Mouse (Mus musculus) G1E (cell line): ENCODE measurements around the gene Tmtc1. TPM values are rescaled to one million over a fixed set of nuclear protein-coding genes. Genes with fewer than 3 reads are reported as not detected.

Source experiments
- ATAC-seq: 2 replicates; pipeline ENCODE4 v1.8.0; 2016; ENCODE audit warnings: mild to moderate bottlenecking; ENCODE audit not compliant: insufficient number of reproducible peaks, poor library complexity, low FRiP score, severe bottlenecking; ENCODE audit errors: extremely low read depth
- DNase-seq: peaks from one replicate; pipeline ENCODE4 v3.0.0; 2012; ENCODE audit warnings: low spot score
- H3K27me3 ChIP-seq: 2 replicates; pipeline ENCODE4 v1.6.1; 2012; ENCODE audit warnings: mild to moderate bottlenecking, low read length, inconsistent platforms; ENCODE audit not compliant: insufficient read depth
- H3K36me3 ChIP-seq: replicated peaks from 2 replicates; pipeline ENCODE3; 2012; ENCODE audit warnings: mild to moderate bottlenecking, inconsistent platforms
- H3K4me1 ChIP-seq: 2 replicates; pipeline ENCODE4 v1.6.1; 2012; ENCODE audit warnings: low read depth, low read length, inconsistent platforms, mixed read lengths; ENCODE audit not compliant: insufficient read depth
- H3K4me3 ChIP-seq: 2 replicates; pipeline ENCODE4 v1.5.1; 2012; ENCODE audit warnings: low read depth, mild to moderate bottlenecking, inconsistent platforms, low read length, moderate library complexity, mixed read lengths
- H3K9me3 ChIP-seq: replicated peaks from 2 replicates; pipeline ENCODE4 v1.6.1; 2012; ENCODE audit warnings: inconsistent platforms
- CTCF ChIP-seq: IDR thresholded peaks from 2 replicates; pipeline ENCODE4 v1.5.1; 2012; ENCODE audit warnings: low read depth, low read length, inconsistent platforms, mixed read lengths
- GATA1 ChIP-seq: IDR thresholded peaks from 2 replicates; pipeline ENCODE4 v1.6.1; 2012; ENCODE audit warnings: borderline replicate concordance, low read length, inconsistent platforms, mixed read lengths
- GATA2 ChIP-seq: IDR thresholded peaks from 2 replicates; pipeline ENCODE4 v1.6.1; 2012; ENCODE audit warnings: low read depth, low read length, inconsistent platforms, borderline replicate concordance
- POLR2AphosphoS5 ChIP-seq: IDR thresholded peaks from 2 replicates; pipeline ENCODE4 v1.6.1; 2012; ENCODE audit warnings: low read depth, low read length, inconsistent platforms; ENCODE audit not compliant: insufficient replicate concordance
- TAL1 ChIP-seq: conservative IDR thresholded peaks from 2 replicates; pipeline ENCODE4 v1.6.1; 2012; ENCODE audit warnings: low read depth, low read length, inconsistent platforms, mixed read lengths
- polyA plus RNA-seq: library from polyadenylated mRNA; stranded (reverse); fragments of >175 nt; gene quantifications from 2 replicates; pipeline ENCODE4 v1.2.3, GENCODE M21; 2012
- total RNA-seq, 2 experiments: library from RNA; stranded (forward) in 1 of 2; stranded (reverse) in 1 of 2; fragments of 200-1000 nt in 1 of 2; fragments of >200 nt in 1 of 2; fragmentation: Nextera tagmentation in 1 of 2; gene quantifications; 2 replicates each; pipeline ENCODE4 v1.2.3; 2014 to 2017

The Tmtc1 gene
- total and polyA plus RNA-seq, 3 experiments = 0.05 TPM; not detected in 2

GRCm38 (mm10) chr6:148336290-148336955 lies 107.8 kb downstream of the Tmtc1 start:
- H3K36me3 ChIP-seq = no peaks in the 10 kb centered on the region
- no peak overlapping the region for H3K4me3 ChIP-seq
- DNase-seq (no peak), ATAC-seq (no peak)
- H3K27me3 ChIP-seq = no peaks in the 10 kb centered on the region
- TF ChIP-seq TAL1 = no peak
- H3K4me1 ChIP-seq = no peaks in the 10 kb centered on the region
- no peaks in the 10 kb centered on the region for H3K9me3 ChIP-seq

GRCm38 (mm10) chr6:148331916-148332315 lies 112.3 kb downstream of the Tmtc1 start:
- Histone ChIP-seq H3K27me3 (no peaks in the 10 kb centered on the region), H3K9me3 (no peaks in the 10 kb centered on the region), H3K4me3 (no peak overlapping the region), H3K4me1 (no peaks in the 10 kb centered on the region), H3K36me3 (no peaks in the 10 kb centered on the region)
- ATAC-seq = no peak
- TF ChIP-seq POLR2AphosphoS5 (no peak), TAL1 (no peak)
- no peak for DNase-seq

DNA sequence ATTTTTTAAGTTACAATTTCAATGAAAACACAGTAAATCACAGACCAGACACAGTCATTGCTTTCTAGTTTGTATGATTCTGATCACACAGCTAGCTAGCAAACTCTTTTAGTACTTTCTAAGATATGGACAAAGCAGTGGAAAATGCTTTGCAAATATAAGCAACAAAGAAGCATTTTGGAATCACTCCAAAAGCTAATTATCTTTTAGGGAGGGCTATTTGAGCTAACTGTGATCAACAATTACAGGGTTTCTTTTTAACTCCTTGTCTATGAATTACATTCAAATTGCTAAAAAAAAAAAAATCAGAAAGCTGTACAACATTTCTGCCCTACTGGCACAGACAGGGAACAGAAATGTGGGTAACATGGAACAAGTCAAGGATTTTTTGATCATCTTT lies 114.2 kb downstream of the Tmtc1 start:
- no peaks in the 10 kb centered on the region for H3K4me1 ChIP-seq
- H3K9me3 ChIP-seq = no peaks in the 10 kb centered on the region
- H3K4me3 ChIP-seq = no peak overlapping the region
- no peak for ATAC-seq
- DNase-seq = no peak
- H3K36me3 ChIP-seq = no peaks in the 10 kb centered on the region
- H3K27me3 ChIP-seq = no peaks in the 10 kb centered on the region
- TF ChIP-seq CTCF = no peak
- TF ChIP-seq GATA2 = no peak
- no peak for TF ChIP-seq POLR2AphosphoS5
- no peak for TF ChIP-seq TAL1
- no peak for TF ChIP-seq GATA1

GRCm38 (mm10) chr6:148328928-148329327 lies 115.3 kb downstream of the Tmtc1 start:
- TF ChIP-seq POLR2AphosphoS5 = no peak
- no peak for TF ChIP-seq CTCF
- DNase-seq (no peak), ATAC-seq (no peak)
- Histone ChIP-seq H3K36me3 (no peaks in the 10 kb centered on the region), H3K9me3 (no peaks in the 10 kb centered on the region), H3K4me1 (no peaks in the 10 kb centered on the region), H3K27me3 (no peaks in the 10 kb centered on the region), H3K4me3 (no peak overlapping the region)

GRCm38 (mm10) chr6:148328130-148328529 lies 116.1 kb downstream of the Tmtc1 start:
- ATAC-seq = no peak
- TF ChIP-seq POLR2AphosphoS5 (no peak), GATA1 (no peak), CTCF (no peak), GATA2 (no peak), TAL1 (no peak)

DNA sequence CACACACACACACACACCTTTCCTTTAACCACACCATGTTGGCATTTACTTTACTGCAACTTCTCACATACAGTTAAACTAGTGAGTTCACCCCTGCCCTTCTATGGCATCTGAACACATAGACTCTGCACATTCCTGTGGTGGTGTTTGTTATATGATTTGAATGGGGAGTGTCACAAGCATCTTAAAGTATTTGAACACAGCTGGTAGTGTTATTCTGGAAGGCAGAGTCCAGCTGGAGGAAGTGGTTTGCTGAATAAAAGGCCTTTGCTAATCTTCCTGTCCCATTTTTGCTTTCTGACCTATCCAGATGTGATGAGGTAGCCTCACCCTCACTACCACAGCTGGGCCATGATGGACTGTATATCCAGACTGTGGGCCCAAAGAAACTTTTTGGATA lies 125.5 kb downstream of the Tmtc1 start:
- DNase-seq (no peak), ATAC-seq (no peak)
- Histone ChIP-seq H3K36me3 (no peaks in the 10 kb centered on the region), H3K4me3 (no peak overlapping the region), H3K27me3 (no peaks in the 10 kb centered on the region), H3K9me3 (no peaks in the 10 kb centered on the region), H3K4me1 (no peaks in the 10 kb centered on the region)
- TF ChIP-seq POLR2AphosphoS5 = no peak
- TF ChIP-seq GATA1 = no peak
- TF ChIP-seq CTCF = no peak
- no peak for TF ChIP-seq GATA2
- no peak for TF ChIP-seq TAL1

More at GRCm38 (mm10) chr6:148328130-148328529, 116.1 kb downstream of the Tmtc1 start:
- H3K9me3 ChIP-seq = no peaks in the 10 kb centered on the region
- no peaks in the 10 kb centered on the region for H3K27me3 ChIP-seq
- no peaks in the 10 kb centered on the region for H3K4me1 ChIP-seq
- no peaks in the 10 kb centered on the region for H3K36me3 ChIP-seq
- no peak for DNase-seq
- H3K4me3 ChIP-seq = no peak overlapping the region

GRCm38 (mm10) chr6:148315571-148316080 lies 128.6 kb downstream of the Tmtc1 start:
- H3K9me3 ChIP-seq = no peaks in the 10 kb centered on the region

More at GRCm38 (mm10) chr6:148315571-148316080, 128.6 kb downstream of the Tmtc1 start:
- H3K4me3 ChIP-seq = no peak overlapping the region
- H3K4me1 ChIP-seq = no peaks in the 10 kb centered on the region
- no peaks in the 10 kb centered on the region for H3K27me3 ChIP-seq
- ATAC-seq (no peak), DNase-seq (no peak)
- H3K36me3 ChIP-seq = no peaks in the 10 kb centered on the region
- TF ChIP-seq TAL1 = no peak
